Mouse (Mus musculus) ES-E14 (cell line): Measurements from ENCODE around the gene Misp. TPM values are rescaled to one million over a fixed set of nuclear protein-coding genes. Genes with fewer than 3 reads are reported as not detected.

Experiments
- DNase-seq: peaks from one replicate; pipeline ENCODE4 v3.0.0-alpha.2; 2013; ENCODE audit warnings: low read depth, low spot score
- H3K27ac ChIP-seq: 2 replicates; pipeline ENCODE4 v1.5.1; 2012; ENCODE audit warnings: low read depth, mild to moderate bottlenecking, low read length, moderate library complexity, mixed read lengths; ENCODE audit not compliant: poor library complexity, insufficient read depth, severe bottlenecking
- H3K36me3 ChIP-seq: 2 replicates; pipeline ENCODE4 v1.6.1; 2012; ENCODE audit warnings: mild to moderate bottlenecking, low read length, moderate library complexity, mixed read lengths; ENCODE audit not compliant: control insufficient read depth, poor library complexity, insufficient read depth, severe bottlenecking
- H3K4me1 ChIP-seq, 2 experiments: fragments of 150-350 bp in 1 of 2; sonication (generic) in 1 of 2; 2 replicates each; pipeline ENCODE4 v1.6.1; 2012; ENCODE audit warnings: low read length in 2 of 2, mild to moderate bottlenecking in 1 of 2, mixed read lengths in 1 of 2; ENCODE audit not compliant: control insufficient read depth in 2 of 2, insufficient read depth in 2 of 2, poor library complexity in 1 of 2
- H3K4me3 ChIP-seq, 2 experiments: fragments of 150-350 bp in 1 of 2; sonication (generic) in 1 of 2; 2 replicates each; pipeline ENCODE4 v1.5.1; 2012; ENCODE audit warnings: low read length in 2 of 2, low read depth in 1 of 2, mild to moderate bottlenecking in 1 of 2, mixed read lengths in 1 of 2; ENCODE audit not compliant: insufficient read depth in 1 of 2, poor library complexity in 1 of 2, severe bottlenecking in 1 of 2
- H3K9ac ChIP-seq: 2 replicates; pipeline ENCODE4 v1.6.1; 2012; ENCODE audit warnings: low read depth, mild to moderate bottlenecking, low read length, mixed read lengths; ENCODE audit not compliant: poor library complexity, insufficient read depth, severe bottlenecking
- H3K9me3 ChIP-seq: fragments of 150-350 bp; sonication (generic); 2 replicates; pipeline ENCODE4 v1.6.1; 2012; ENCODE audit warnings: low read depth, mild to moderate bottlenecking, low read length; ENCODE audit not compliant: control insufficient read depth, insufficient read depth
- CHD2 ChIP-seq: IDR thresholded peaks from 2 replicates; pipeline ENCODE4 v1.6.1; 2014; ENCODE audit warnings: mild to moderate bottlenecking, low read depth, low read length, inconsistent platforms
- HCFC1 ChIP-seq: IDR thresholded peaks from 2 replicates; pipeline ENCODE4 v1.6.1; 2012; ENCODE audit warnings: low read length, inconsistent platforms, borderline replicate concordance; ENCODE audit not compliant: insufficient read depth
- MAFK ChIP-seq: IDR thresholded peaks from 2 replicates; pipeline ENCODE4 v1.6.1; 2014; ENCODE audit warnings: mild to moderate bottlenecking, low read depth, low read length, inconsistent platforms; ENCODE audit not compliant: insufficient read depth
- ZC3H11A ChIP-seq: IDR thresholded peaks from 2 replicates; pipeline ENCODE4 v1.6.1; 2012; ENCODE audit warnings: low read depth, mild to moderate bottlenecking, inconsistent platforms, low read length, borderline replicate concordance
- ZNF384 ChIP-seq: IDR thresholded peaks from 2 replicates; pipeline ENCODE4 v1.6.1; 2012; ENCODE audit warnings: low read depth, low read length, inconsistent platforms
- in situ Hi-C, 2 experiments: fragments of 600-800 bp; cut with MboI; formaldehyde crosslinking; loops; one replicate each; pipeline ENCODE4 v1.15.1; 2025; ENCODE audit warnings: low sequenced_read_pairs in 2 of 2, inconsistent platforms in 1 of 2; ENCODE audit not compliant: unreplicated experiment in 2 of 2
- total RNA-seq: library from RNA; depleted of rRNA; stranded (reverse); fragments of 300-350 nt; gene quantifications from 2 replicates; pipeline ENCODE4 v1.2.3, GENCODE M21; 2012

Gene Misp
- total RNA-seq, 1 experiment = 1.7 TPM

DNA sequence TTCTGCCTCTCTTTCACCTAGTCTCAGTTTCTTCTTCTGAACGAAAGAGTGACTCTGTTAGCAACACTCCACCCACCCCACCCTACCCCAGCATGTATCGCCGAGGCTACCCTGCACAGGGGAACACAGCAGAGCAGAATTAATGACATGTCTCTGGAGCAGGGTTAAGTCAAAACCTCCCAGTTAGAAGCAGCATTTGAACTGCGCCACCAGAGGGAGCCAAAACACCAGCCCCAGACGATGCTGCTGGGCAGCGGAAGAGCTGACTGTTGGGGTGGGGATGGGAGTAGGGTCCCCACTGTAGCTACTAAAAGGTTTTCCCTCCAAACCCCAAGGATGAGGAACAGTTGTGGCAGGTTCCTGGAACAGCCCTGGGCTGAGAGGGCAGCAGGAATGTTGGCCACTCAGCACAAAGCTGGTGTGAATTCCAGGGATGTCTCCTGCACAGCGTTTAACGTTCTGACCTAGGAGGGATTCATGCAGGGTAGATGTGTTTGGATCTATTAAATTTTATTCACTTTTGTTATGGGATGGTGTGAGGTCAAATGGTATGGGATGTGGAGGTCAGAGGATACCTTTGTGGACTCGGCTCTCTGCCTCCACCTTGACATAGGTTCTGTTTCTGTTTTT, 14.1 kb downstream of the Misp start:
- Histone ChIP-seq H3K9me3 (no peaks in the 10 kb centered on the region), H3K4me1 (peaks cover 0 to 3% of the 10 kb centered on the region in 2 experiments; a peak in 1 of 4 replicates), H3K9ac (no peak overlapping the region), H3K36me3 (no peaks in the 10 kb centered on the region), H3K27ac (no peak overlapping the region), H3K4me3 (no peak overlapping the region)
- peak; percentile 51 for DNase-seq
- TF ChIP-seq MAFK = no peak
- peak; percentile 51; the same call in 1 of the 2 replicates for TF ChIP-seq ZC3H11A
- TF ChIP-seq HCFC1 = no peak
- no peak for TF ChIP-seq CHD2
- no peak for TF ChIP-seq ZNF384
- in situ Hi-C loops = no loop called here

DNA sequence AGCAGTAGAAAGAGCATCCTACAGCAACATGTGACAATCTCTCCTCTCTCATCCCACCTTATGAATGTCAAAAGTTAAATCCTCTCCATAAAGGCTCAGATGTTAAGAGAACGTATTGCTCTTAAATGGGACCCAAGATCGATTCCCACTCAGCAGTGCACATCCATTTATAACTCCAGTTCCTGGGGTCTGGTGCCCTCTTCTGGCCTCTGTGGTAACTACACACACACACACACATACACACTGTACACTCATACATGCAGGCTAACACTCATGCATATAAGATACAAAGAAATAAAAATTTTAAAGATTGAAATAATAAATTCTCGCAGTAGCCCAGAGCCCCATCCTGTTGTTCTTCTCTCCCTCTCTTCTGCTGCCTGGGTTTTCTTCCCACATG, 16.1 kb downstream of the Misp start:
- Histone ChIP-seq H3K9me3 (no peaks in the 10 kb centered on the region), H3K4me1 (peaks cover 0 to under 1% of the 10 kb centered on the region in 2 experiments; a peak in 2 of 4 replicates), H3K36me3 (no peaks in the 10 kb centered on the region), H3K4me3 (no peak overlapping the region), H3K27ac (no peak overlapping the region), H3K9ac (no peak overlapping the region)
- no peak for DNase-seq
- TF ChIP-seq MAFK = no peak
- no peak for TF ChIP-seq ZC3H11A
- no peak for TF ChIP-seq CHD2
- no peak for TF ChIP-seq ZNF384
- in situ Hi-C loops = no loop called here

DNA sequence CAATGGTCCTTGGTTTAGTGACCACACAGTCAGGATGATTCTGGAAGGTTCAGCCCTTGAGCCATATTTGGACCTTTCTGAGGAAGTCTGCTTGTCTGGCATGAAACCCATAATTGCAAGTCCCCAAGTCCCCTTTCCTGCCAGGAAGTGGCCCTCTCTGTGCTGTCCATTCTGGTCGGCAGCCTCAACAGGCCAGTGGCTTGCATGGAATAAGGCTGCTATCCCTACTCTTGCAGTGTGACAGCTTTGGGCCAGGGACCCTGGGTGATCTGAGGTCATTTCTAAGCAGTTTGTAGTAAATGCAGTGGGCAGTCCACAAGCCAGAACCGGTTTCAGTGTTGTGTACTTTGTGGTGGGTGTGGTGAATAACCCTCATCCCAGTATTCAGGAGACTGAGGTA, 17.4 kb downstream of the Misp start:
- Histone ChIP-seq H3K4me1 (peaks cover 2 to 4% of the 10 kb centered on the region in 2 experiments; a peak in 3 of 4 replicates), H3K9ac (no peak overlapping the region), H3K36me3 (no peaks in the 10 kb centered on the region), H3K9me3 (no peaks in the 10 kb centered on the region), H3K27ac (no peak overlapping the region), H3K4me3 (no peak overlapping the region)
- TF ChIP-seq CHD2 = no peak
- no peak for TF ChIP-seq MAFK
- no peak for TF ChIP-seq HCFC1
- no peak for TF ChIP-seq ZC3H11A
- TF ChIP-seq ZNF384 = no peak
- in situ Hi-C loops = no loop called here
- DNase-seq = no peak

DNA sequence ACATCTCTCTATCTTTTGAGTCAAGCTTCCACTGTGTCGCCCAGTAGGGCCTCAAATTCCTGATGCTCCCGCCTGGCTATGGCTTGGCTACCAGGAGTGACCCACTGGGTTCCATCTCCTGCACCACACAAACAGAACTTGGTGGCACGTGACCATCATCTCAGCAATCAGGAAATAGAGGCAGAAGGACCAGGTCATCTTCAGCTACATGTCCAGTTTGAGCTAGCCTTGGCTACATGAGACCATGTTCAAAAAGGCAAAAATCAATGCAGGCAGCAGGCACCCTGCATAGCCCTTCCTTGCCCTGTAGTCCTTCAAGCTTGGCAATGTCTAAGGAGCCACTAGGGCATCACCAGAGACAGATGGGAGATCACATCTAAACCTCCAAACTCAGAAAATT, 19.3 kb downstream of the Misp start:
- Histone ChIP-seq H3K4me3 (peak overlapping the region in 1 of 2 experiments; percentile 2; a peak in 1 of 4 replicates), H3K27ac (peak overlapping the region; percentile 59; the same call in 1 of the 2 replicates), H3K9me3 (no peaks in the 10 kb centered on the region), H3K9ac (no peak overlapping the region), H3K36me3 (no peaks in the 10 kb centered on the region), H3K4me1 (peaks cover 2 to 8% of the 10 kb centered on the region in 2 experiments; a peak in 3 of 4 replicates)
- no peak for DNase-seq
- in situ Hi-C loops = no loop called here
- no peak for TF ChIP-seq HCFC1
- TF ChIP-seq CHD2 = no peak
- TF ChIP-seq MAFK = no peak
- TF ChIP-seq ZC3H11A = no peak
- TF ChIP-seq ZNF384 = no peak
